Mouse (Mus musculus) cortical plate, adult 2 months (tissue): ENCODE measurements around the gene Nudt19.

Experiments used
- CTCF ChIP-seq: fragments of 200-500 bp; IDR thresholded peaks from 2 replicates; pipeline ENCODE4 v1.5.1; 2011; ENCODE audit warnings: mild to moderate bottlenecking, control low read depth, low read length; ENCODE audit not compliant: insufficient read depth; ENCODE audit errors: extremely low read depth
- POLR2A ChIP-seq: fragments of 200-500 bp; IDR thresholded peaks from 2 replicates; pipeline ENCODE4 v1.6.1; 2011; ENCODE audit warnings: mild to moderate bottlenecking, low read length, control low read depth; ENCODE audit not compliant: insufficient read depth; ENCODE audit errors: extremely low read depth

- TF ChIP-seq POLR2A (no peak), CTCF (no peak)
These were observed 3.7 kb upstream of the Nudt19 start for GRCm38 (mm10) chr7:35559838-35560237.
